Mouse (Mus musculus): Measurements from ENCODE around the gene Atp11c.

GRCm38 (mm10) chrX:60317661-60318060 lies 274.8 kb downstream of the Atp11c start:
- TF ChIP-seq CTCF (IDR thresholded peaks at IDR 0.05; ENCODE audit: low read depth, low read length) = no peak
- TF ChIP-seq GATA1 (IDR thresholded peaks at IDR 0.05; ENCODE audit: borderline replicate concordance, low read length) = no peak
